19 mouse cellular contexts compared by ENCODE assay signal in the genomic region with DNA sequence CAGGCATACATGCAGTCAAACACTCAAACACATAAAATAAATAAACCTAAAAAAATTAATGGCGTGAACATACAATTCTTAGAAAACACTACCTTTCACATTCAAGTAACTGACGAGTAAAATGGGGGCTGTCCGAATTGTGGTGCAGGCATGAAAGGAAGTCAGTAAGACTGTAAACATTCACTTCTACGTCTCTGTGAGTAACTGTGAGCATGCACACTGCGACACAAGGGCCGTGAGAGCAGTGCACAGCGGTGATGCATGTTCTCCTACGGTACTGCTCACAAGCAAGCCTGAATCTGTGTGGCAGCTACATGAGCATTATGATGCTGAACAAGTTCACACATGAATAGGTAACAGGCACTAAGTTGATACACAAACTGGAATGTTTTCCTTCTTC.
DNase-seq lines count a peak whose midpoint lies in the region; ATAC-seq and TF ChIP-seq lines count a peak whose summit lies in the region.
"Had no signal": no experiment of that assay in that cellular context is flagged by ENCODE, and none has a peak within 500 bp of the region (broad histone marks: within the 10 kb centered on the region; RNA-seq: fewer than 3 reads in every experiment).

No protein-coding gene starts in this region.

- no peaks in the 10 kb centered on the region for H3K36me3 ChIP-seq in thymus, adult 2 months (ENCODE audit: control insufficient read depth, insufficient read depth, low read length)
- no peaks in the 10 kb centered on the region for H3K36me3 ChIP-seq in kidney, embryonic 16.5 days (ENCODE audit: insufficient read depth, low read length)
- no peaks in the 10 kb centered on the region for H3K36me3 ChIP-seq in kidney, adult 2 months (ENCODE audit: control insufficient read depth, insufficient read depth, low read length)
- H3K36me3 ChIP-seq: embryonic facial prominence, embryonic 10.5 days; heart, embryonic 13.5 days; hindbrain, embryonic 15.5 days had no signal

- ATAC-seq in activated CD4-positive, CD25-positive, alpha-beta regulatory T cell, adult 4 months = peak; percentile 48
- ATAC-seq in kidney, embryonic 16.5 days (ENCODE audit: low FRiP score, low TSS enrichment) = no peak
- ATAC-seq: forebrain, embryonic 14.5 days had no signal

- H3K27me3 ChIP-seq in thymus, adult 2 months (ENCODE audit: control insufficient read depth, insufficient read depth, low read length) = no peaks in the 10 kb centered on the region
- H3K27me3 ChIP-seq in kidney, embryonic 16.5 days (ENCODE audit: insufficient read depth, low read length) = no peaks in the 10 kb centered on the region
- H3K27me3 ChIP-seq in kidney, adult 2 months (replicated peaks; ENCODE audit: control insufficient read depth, insufficient read depth, low read length) = no peaks in the 10 kb centered on the region
- H3K27me3 ChIP-seq: heart, embryonic 13.5 days; hindbrain, embryonic 15.5 days had no signal

- H3K27ac ChIP-seq in thymus, adult 2 months (ENCODE audit: control insufficient read depth, insufficient read depth, low read length) = peak overlapping the region; percentile 22
- H3K27ac ChIP-seq in kidney, embryonic 16.5 days (ENCODE audit: low read length) = no peak overlapping the region
- no peak overlapping the region for H3K27ac ChIP-seq in kidney, adult 2 months (ENCODE audit: insufficient read depth, low read depth, low read length)
- H3K27ac ChIP-seq: embryonic facial prominence, embryonic 10.5 days; gastrocnemius, adult 2 months; heart, embryonic 13.5 days; hindbrain, embryonic 15.5 days had no signal

- no peak for TF ChIP-seq POLR2A in thymus, adult 2 months (IDR thresholded peaks at IDR 0.05; ENCODE audit: control insufficient read depth, extremely low read depth, insufficient read depth, low read length, poor library complexity)
- TF ChIP-seq POLR2A in kidney, adult 2 months (IDR thresholded peaks at IDR 0.05; ENCODE audit: low read depth, low read length) = no peak

- no peaks in the 10 kb centered on the region; the same call in 1 of the 2 replicates for H3K9me3 ChIP-seq in kidney, embryonic 16.5 days (ENCODE audit: low read length)
- H3K9me3 ChIP-seq: embryonic facial prominence, embryonic 10.5 days; heart, embryonic 13.5 days; hindbrain, embryonic 15.5 days had no signal

- no peak for DNase-seq in thymus, adult 2 months
- no peak for DNase-seq in thymus, postnatal 10 days (ENCODE audit: low spot score in 2 of 2)
- peak; percentile 19 for DNase-seq in thymus, postnatal 0 days (ENCODE audit: low spot score)
- no peak for DNase-seq in right cerebral cortex, postnatal 14 days
- no peak for DNase-seq in kidney, adult 2 months
- DNase-seq in lung, postnatal 36 days = no peak
- DNase-seq: adrenal gland, adult 2 months; adrenal gland, postnatal 25 days; cerebellum, adult 18-20 months; cerebellum, postnatal 10 days; gastrocnemius, adult 2 months; gastrocnemius, postnatal 25 days; heart, postnatal 36 days had no signal

- H3K4me3 ChIP-seq in thymus, adult 2 months (ENCODE audit: control insufficient read depth, insufficient read depth, low read length) = no peak overlapping the region
- no peak overlapping the region for H3K4me3 ChIP-seq in kidney, embryonic 16.5 days (ENCODE audit: low read length)
- no peak overlapping the region for H3K4me3 ChIP-seq in kidney, adult 2 months (ENCODE audit: insufficient read depth, low read depth, low read length)
- H3K4me3 ChIP-seq: embryonic facial prominence, embryonic 10.5 days; gastrocnemius, adult 2 months; heart, embryonic 13.5 days; hindbrain, embryonic 15.5 days had no signal

- H3K4me1 ChIP-seq in thymus, adult 2 months (replicated peaks; ENCODE audit: control insufficient read depth, insufficient read depth, low read length) = peaks cover 24% of the 10 kb centered on the region
- H3K4me1 ChIP-seq in kidney, embryonic 16.5 days (ENCODE audit: insufficient read depth, low read length) = 0 out of 2 replicates have a peak, but pooled peaks cover 3% of the 10 kb centered on the region
- no peaks in the 10 kb centered on the region for H3K4me1 ChIP-seq in kidney, adult 2 months (ENCODE audit: control insufficient read depth, insufficient read depth, low read length)
- H3K4me1 ChIP-seq: embryonic facial prominence, embryonic 10.5 days; hindbrain, embryonic 15.5 days had no signal

- WGBS in thymus, adult 2 months = 70% methylated on average over 8 of the region's 8 CpGs
- 89% methylated on average over 8 of the region's 8 CpGs for WGBS in kidney, embryonic 16.5 days
- WGBS in kidney, adult 2 months = 90% methylated on average over 8 of the region's 8 CpGs

- no peak for TF ChIP-seq CTCF in thymus, adult 2 months (IDR thresholded peaks at IDR 0.05; ENCODE audit: borderline replicate concordance, control insufficient read depth, extremely low read depth, insufficient read depth, low read length, poor library complexity)
- TF ChIP-seq CTCF in kidney, adult 2 months (conservative IDR thresholded peaks at IDR 0.05; ENCODE audit: insufficient read depth, insufficient read length, low read depth, low read length) = no peak

- no peak overlapping the region for H3K4me2 ChIP-seq in kidney, embryonic 16.5 days (replicated peaks; ENCODE audit: low read depth, low read length)
- H3K4me2 ChIP-seq: heart, embryonic 13.5 days; hindbrain, embryonic 15.5 days had no signal

- no peak overlapping the region for H3K9ac ChIP-seq in kidney, embryonic 16.5 days (replicated peaks; ENCODE audit: low read length)
- H3K9ac ChIP-seq: heart, embryonic 13.5 days; hindbrain, embryonic 15.5 days had no signal
